Mouse (Mus musculus) spleen, adult 2 months (tissue): ENCODE measurements around the gene Msrb1. TPM values are rescaled to one million over a fixed set of nuclear protein-coding genes. Genes with fewer than 3 reads are reported as not detected.
A peak's percentile ranks its signal among the peaks of the same experiment; 100 is the strongest.

ENCODE experiments used
- DNase-seq, 2 experiments: peaks; one replicate each; pipeline versions ENCODE4 v3.0.0 to v3.0.0-alpha.2; 2012 to 2021; ENCODE audit warnings: low spot score in 2 of 2, low read depth in 1 of 2
- H3K27ac ChIP-seq: fragments of 200-500 bp; 2 replicates; pipeline ENCODE4 v1.5.1; 2012; ENCODE audit warnings: low read length, inconsistent platforms; ENCODE audit not compliant: insufficient read depth
- H3K27me3 ChIP-seq: fragments of 200-500 bp; 2 replicates; pipeline ENCODE4 v1.6.1; 2012; ENCODE audit warnings: mild to moderate bottlenecking, moderate library complexity, low read length, inconsistent platforms; ENCODE audit not compliant: control insufficient read depth, insufficient read depth
- H3K36me3 ChIP-seq: fragments of 200-500 bp; 2 replicates; pipeline ENCODE4 v1.6.1; 2012; ENCODE audit warnings: mild to moderate bottlenecking, low read length, inconsistent platforms; ENCODE audit not compliant: control insufficient read depth, insufficient read depth
- H3K4me1 ChIP-seq: fragments of 200-500 bp; 2 replicates; pipeline ENCODE4 v1.6.1; 2011; ENCODE audit warnings: inconsistent platforms; ENCODE audit not compliant: control insufficient read depth, insufficient read depth, insufficient read length
- H3K4me3 ChIP-seq: fragments of 200-500 bp; 2 replicates; pipeline ENCODE4 v1.5.1; 2011; ENCODE audit warnings: mild to moderate bottlenecking, inconsistent platforms; ENCODE audit not compliant: insufficient read depth, insufficient read length; ENCODE audit errors: extremely low read depth
- CTCF ChIP-seq: fragments of 200-500 bp; IDR thresholded peaks from 2 replicates; pipeline ENCODE4 v1.5.1; 2011; ENCODE audit warnings: mild to moderate bottlenecking, inconsistent platforms; ENCODE audit not compliant: insufficient read depth, insufficient read length, insufficient replicate concordance; ENCODE audit errors: extremely low read depth
- POLR2A ChIP-seq: fragments of 200-500 bp; IDR thresholded peaks from 2 replicates; pipeline ENCODE4 v1.6.1; 2011; ENCODE audit warnings: low read depth, low read length, inconsistent platforms
- WGBS: fragments of 180-500 bp; shearing (Covaris S2); methylation state at CpG from one replicate; pipeline ENCODE4 v1.1.7; 2018; 5-methylcytosine and 5-hydroxymethylcytosine counted together
- polyA plus RNA-seq: library from polyadenylated mRNA; depleted of rRNA; stranded (reverse); fragments of >200 nt; gene quantifications from 2 replicates; pipeline ENCODE4 v1.2.3, GENCODE M21; 2012; rRNA removed

Msrb1 gene
- 56.7 and 66.9 TPM in 2 replicates for polyA plus RNA-seq

DNA sequence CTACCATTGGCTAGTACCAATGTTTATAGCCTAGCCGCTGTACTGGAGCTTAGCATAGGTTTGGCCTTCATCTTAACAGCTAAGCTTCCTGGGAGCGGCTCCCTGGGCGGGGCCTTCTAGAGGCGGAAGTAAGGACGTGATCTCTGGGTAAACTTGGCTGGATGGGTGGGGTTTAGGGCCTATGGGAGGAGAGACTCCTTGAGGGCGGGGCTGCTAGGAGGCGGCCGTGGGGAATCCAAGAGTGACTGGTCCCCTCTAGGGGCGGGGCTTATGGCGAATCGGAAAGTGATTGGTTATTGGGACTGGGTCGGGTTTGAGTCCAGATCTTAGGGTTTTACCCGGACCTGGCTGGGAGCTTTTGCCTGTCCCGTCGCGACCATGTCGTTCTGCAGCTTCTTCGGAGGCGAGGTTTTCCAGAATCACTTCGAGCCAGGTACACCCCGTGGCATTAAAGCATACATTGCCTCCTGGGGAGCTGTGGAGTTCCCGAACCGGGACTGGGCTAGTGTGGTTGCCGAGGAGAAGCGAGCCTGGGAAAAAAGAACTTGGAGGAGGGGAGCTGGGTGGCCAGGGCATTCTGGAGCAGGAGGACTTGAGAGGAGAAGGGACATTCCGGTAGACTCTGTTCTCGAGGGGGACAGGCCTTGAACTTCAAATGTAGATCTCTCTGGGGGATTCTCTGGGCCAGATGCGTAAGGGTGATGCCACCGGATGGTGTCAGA is at the start of gene Msrb1:
Msrb1 (plus strand) TSS at position 313 of the 722 bp plus-strand sequence.
- TF ChIP-seq CTCF (no peak), POLR2A (peak; percentile 49; the same call in 1 of the 2 replicates)
- Histone ChIP-seq H3K4me1 (peaks cover 7% of the 10 kb centered on the region; the same call in 1 of the 2 replicates), H3K36me3 (peaks cover 6% of the 10 kb centered on the region), H3K4me3 (peak within 1 kb of the TSS; percentile 88), H3K27ac (peak within 1 kb of the TSS; percentile 83), H3K27me3 (no peaks in the 10 kb centered on the region)
- WGBS: 1% methylated on average over 29 of the region's 29 CpGs
- DNase-seq: peak; percentile 88 to 97

- H3K36me3 ChIP-seq: no peaks in the 10 kb centered on the region
- H3K27me3 ChIP-seq: peaks cover 16% of the 10 kb centered on the region
- no peak for TF ChIP-seq POLR2A
- TF ChIP-seq CTCF: no peak
- H3K4me1 ChIP-seq: peaks cover 17% of the 10 kb centered on the region
- under 1% methylated on average over 25 of the region's 25 CpGs for WGBS
- H3K27ac ChIP-seq: no peak overlapping the region
- H3K4me3 ChIP-seq: peak overlapping the region; percentile 65
- DNase-seq: peak in 1 of 2 experiments; percentile 42
Measured at GRCm38 (mm10) chr17:24687146-24687595, 49.3 kb upstream of the Msrb1 start.

DNA sequence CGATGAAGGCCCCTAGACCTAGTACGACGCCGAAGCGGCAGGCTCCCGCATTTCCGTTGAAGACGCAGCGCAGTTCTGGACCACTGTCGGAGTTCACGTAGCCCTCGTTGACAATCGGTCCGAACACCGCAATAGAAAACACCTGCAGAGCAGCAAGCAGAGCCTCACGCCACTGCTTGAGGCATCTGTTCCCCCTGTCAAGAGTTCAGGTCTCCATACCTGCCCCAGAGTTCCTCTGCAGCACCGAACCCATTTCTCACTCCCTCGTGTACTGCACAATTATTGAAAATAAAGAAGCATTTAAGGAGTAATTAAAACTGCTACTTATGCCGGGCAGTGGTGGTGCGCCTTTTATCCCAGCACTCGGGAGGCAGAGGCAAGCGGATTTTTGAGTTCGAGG is 48.8 kb upstream of the Msrb1 start:
- Histone ChIP-seq H3K4me3 (peak overlapping the region; percentile 65), H3K27me3 (peaks cover 16% of the 10 kb centered on the region), H3K4me1 (peaks cover 17% of the 10 kb centered on the region), H3K36me3 (no peaks in the 10 kb centered on the region), H3K27ac (no peak overlapping the region)
- no peak for DNase-seq
- 21% methylated on average over 23 of the region's 23 CpGs for WGBS
- TF ChIP-seq POLR2A: no peak
- TF ChIP-seq CTCF: no peak

DNA sequence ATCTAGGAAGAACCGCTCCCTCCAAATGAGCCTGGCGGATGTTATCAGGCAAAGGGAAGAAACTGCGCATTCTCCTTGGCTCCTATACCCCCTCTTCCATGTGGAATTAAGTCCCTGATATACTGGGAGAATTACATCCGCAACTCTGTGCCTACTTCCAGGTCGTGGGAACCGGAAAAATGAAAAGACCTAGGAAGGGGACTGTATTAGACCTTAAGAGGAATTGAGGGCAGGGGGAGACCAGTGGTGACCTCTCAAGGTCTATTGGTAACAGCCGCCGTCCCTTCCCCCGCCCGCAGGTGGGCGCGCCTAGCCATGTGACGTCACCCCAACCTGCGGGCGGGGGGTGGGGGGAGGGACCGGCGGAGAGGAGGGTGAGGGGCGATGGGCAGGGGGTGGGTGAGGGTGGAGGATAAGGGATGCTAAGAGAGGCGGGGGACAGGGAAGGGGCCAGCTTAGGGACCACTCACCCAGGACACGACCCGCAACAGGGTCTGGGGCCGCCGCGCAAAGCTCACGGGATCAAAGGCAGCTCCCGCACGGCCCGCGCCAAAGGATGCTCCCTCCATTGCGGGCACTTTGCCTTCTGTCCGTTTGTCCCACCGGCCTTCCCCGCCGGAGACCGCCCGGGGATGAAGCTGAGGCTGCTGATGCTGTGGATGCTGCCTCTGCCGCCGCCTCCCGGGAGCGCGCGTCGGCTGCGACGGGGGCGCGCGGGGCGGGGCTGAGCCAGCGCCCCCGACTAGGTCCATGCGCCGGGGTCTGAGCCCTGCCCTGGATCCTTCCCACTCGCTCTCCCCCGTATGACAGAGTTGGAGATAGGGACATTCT is 47.0 kb upstream of the Msrb1 start, which contains the start of gene Syngr3:
Syngr3 (minus strand) TSS at position 705 of the 831 bp plus-strand sequence.
- Histone ChIP-seq H3K27ac (no peak within 1 kb of the TSS), H3K27me3 (peaks cover 16% of the 10 kb centered on the region), H3K4me1 (peaks cover 17% of the 10 kb centered on the region), H3K36me3 (no peaks in the 10 kb centered on the region), H3K4me3 (peak within 1 kb of the TSS; percentile 40; the same call in 1 of the 2 replicates)
- WGBS: 4% methylated on average over 53 of the region's 55 CpGs
- no peak for DNase-seq
- TF ChIP-seq POLR2A (no peak), CTCF (no peak)

GRCm38 (mm10) chr17:24692385-24692784 is 44.1 kb upstream of the Msrb1 start:
- WGBS: 56% methylated on average over 5 of the region's 5 CpGs
- peaks cover 16% of the 10 kb centered on the region for H3K27me3 ChIP-seq
- no peaks in the 10 kb centered on the region for H3K36me3 ChIP-seq
- peaks cover 12% of the 10 kb centered on the region for H3K4me1 ChIP-seq
- no peak for TF ChIP-seq POLR2A
- no peak for TF ChIP-seq CTCF
- H3K27ac ChIP-seq: no peak overlapping the region
- H3K4me3 ChIP-seq: no peak overlapping the region
- DNase-seq: no peak

DNA sequence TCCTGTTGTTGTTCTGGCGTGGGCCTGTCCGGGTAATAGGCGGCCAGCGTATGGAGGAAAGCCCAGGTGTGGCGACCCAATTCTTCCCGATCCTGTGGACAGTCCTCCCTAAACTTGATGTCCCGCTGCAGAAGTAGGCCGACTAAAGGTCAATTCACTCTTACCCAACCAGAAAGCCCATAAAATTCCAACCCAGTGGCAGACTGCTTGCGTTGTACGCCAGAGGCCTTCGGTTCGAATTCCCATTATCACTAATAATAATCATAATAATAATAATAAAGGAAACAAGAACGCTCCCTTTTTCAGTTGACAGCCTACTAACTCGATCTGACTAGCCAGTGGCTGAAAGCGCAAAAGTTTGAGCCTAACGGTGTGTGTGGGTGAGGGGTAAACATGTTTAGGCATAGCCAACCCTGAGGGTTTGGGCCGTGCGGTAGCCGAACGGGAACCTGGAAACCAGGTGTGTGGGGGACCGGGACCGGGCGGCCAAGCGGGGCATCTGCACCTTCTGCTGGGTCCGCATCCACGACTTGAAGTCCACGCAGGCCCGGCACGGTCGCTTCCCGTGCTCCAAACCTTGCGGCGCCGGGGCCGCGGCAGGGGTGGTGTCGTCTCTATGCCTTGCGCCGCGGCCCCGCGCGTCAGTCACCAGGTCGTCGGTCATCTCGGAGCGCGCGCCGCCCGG is 41.0 kb upstream of the Msrb1 start:
- 19% methylated on average over 51 of the region's 51 CpGs for WGBS
- no peak for TF ChIP-seq POLR2A
- TF ChIP-seq CTCF: no peak
- no peaks in the 10 kb centered on the region for H3K36me3 ChIP-seq
- H3K27ac ChIP-seq: peak overlapping the region; percentile 60
- DNase-seq: no peak
- H3K4me3 ChIP-seq: peak overlapping the region; percentile 95
- H3K4me1 ChIP-seq: no peaks in the 10 kb centered on the region; the same call in none of the 2 replicates
- H3K27me3 ChIP-seq: peaks cover 2% of the 10 kb centered on the region; the same call in 1 of the 2 replicates
